In the genomic region with DNA sequence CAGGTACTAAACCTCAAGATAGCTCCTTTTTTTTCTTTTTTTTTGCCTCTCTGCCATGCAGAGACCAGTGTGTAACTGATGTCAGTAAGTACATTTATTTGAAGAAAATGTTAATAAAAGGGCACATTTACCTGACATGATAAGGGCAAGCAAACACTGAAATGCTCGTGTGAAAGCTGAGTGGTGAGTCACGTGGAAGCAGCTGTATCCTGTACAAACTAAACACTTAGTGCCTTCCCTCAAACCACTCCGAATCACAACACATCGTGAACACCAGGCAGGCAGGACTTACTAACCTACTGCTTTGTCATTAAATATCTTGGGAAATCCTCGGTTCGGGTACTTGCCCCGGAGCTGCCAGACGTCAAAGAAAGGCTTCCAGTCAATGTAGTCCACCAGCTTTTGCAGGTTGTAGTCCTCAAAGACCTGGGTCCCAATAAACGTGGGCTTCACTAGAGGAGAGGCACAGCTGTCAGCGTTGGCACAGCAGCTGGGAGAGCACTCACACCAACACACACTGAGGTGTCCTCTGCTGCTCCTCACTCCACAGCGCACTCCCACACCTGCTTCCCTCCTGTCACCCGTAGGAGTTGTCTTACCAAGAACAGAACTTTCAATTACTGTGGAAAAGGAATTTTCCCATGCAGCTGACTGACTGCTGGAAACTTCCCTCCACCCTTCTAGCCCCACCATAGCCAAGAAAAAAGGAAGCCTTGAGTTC, we compare ENCODE assay signal across 15 mouse cellular contexts.
DNase-seq lines count a peak whose midpoint lies in the region; ATAC-seq lines count a peak whose summit lies in the region.
"Had no signal": no experiment of that assay in that cellular context is flagged by ENCODE, and none has a peak within 500 bp of the region (broad histone marks: within the 10 kb centered on the region; RNA-seq: fewer than 3 reads in every experiment).

No protein-coding gene starts in this region.

- no peak overlapping the region for H3K4me3 ChIP-seq in heart, embryonic 15.5 days
- H3K4me3 ChIP-seq: forebrain, embryonic 12.5 days; midbrain, embryonic 15.5 days; neural tube, embryonic 15.5 days had no signal

- H3K27me3 ChIP-seq in heart, embryonic 15.5 days: no peaks in the 10 kb centered on the region
- H3K27me3 ChIP-seq: forebrain, embryonic 12.5 days; midbrain, embryonic 15.5 days; neural tube, embryonic 15.5 days had no signal

- intact Hi-C loops in left cerebral cortex, postnatal 25 days (cut with DNase I): loop anchor here (1.0 kb wide), 1 partner anchor 29 kb away; no protein-coding TSS in a partner anchor

- no peaks in the 10 kb centered on the region for H3K9me3 ChIP-seq in heart, embryonic 15.5 days (replicated peaks)
- H3K9me3 ChIP-seq: forebrain, embryonic 12.5 days; midbrain, embryonic 15.5 days; neural tube, embryonic 15.5 days had no signal

- H3K9ac ChIP-seq in heart, embryonic 15.5 days: no peak overlapping the region
- H3K9ac ChIP-seq: forebrain, embryonic 12.5 days; hindbrain, embryonic 14.5 days; midbrain, embryonic 15.5 days; neural tube, embryonic 15.5 days had no signal

- no peak for ATAC-seq in heart, embryonic 15.5 days (replicated peaks; ENCODE audit: insufficient number of reproducible peaks, insufficient read depth, low FRiP score, low read depth)
- no peak for ATAC-seq in megakaryocyte, adult 5-6 weeks (ENCODE audit: poor library complexity, severe bottlenecking)
- ATAC-seq: midbrain, embryonic 15.5 days had no signal

- peak overlapping the region; percentile 95; the same call in 1 of the 2 replicates for H3K27ac ChIP-seq in heart, embryonic 15.5 days
- H3K27ac ChIP-seq: forebrain, embryonic 12.5 days; hindbrain, embryonic 14.5 days; midbrain, embryonic 15.5 days; neural tube, embryonic 15.5 days had no signal

- WGBS in heart, embryonic 15.5 days: 82% methylated on average over 12 of the region's 12 CpGs

- H3K4me1 ChIP-seq in heart, embryonic 15.5 days (replicated peaks): peaks cover 20% of the 10 kb centered on the region
- H3K4me1 ChIP-seq: forebrain, embryonic 12.5 days; midbrain, embryonic 15.5 days; neural tube, embryonic 15.5 days had no signal

- no peak for DNase-seq in heart, adult 18-20 months
- peak; percentile 62 to 66 for DNase-seq in right cerebral cortex, adult 2 months (ENCODE audit: low spot score in 2 of 2)
- DNase-seq in right cerebral cortex, postnatal 14 days: no peak
- DNase-seq in left cerebral cortex, postnatal 25 days (ENCODE audit: low spot score in 2 of 2): peak; percentile 46 to 87
- peak; percentile 72 for DNase-seq in telencephalon, adult 2 months (ENCODE audit: low read depth, low spot score)
- DNase-seq: lung, adult 18-20 months; lung, postnatal 14 days; thymus, postnatal 14 days had no signal

- peaks cover 50% of the 10 kb centered on the region for H3K36me3 ChIP-seq in heart, embryonic 15.5 days
- H3K36me3 ChIP-seq: midbrain, embryonic 15.5 days had no signal

- H3K4me2 ChIP-seq in heart, embryonic 15.5 days: no peak overlapping the region
- H3K4me2 ChIP-seq: forebrain, embryonic 12.5 days; hindbrain, embryonic 14.5 days; liver, embryonic 11.5 days; midbrain, embryonic 15.5 days; neural tube, embryonic 15.5 days had no signal

Comparison
In these comparisons a context has a peak if more than half of its experiments do, and no peak if none do; other contexts are left out.
1. DNase-seq: peak in right cerebral cortex, adult 2 months (2 of 2), left cerebral cortex, postnatal 25 days (2 of 2) and telencephalon, adult 2 months (single experiment); none in heart, adult 18-20 months (0 of 2) and right cerebral cortex, postnatal 14 days (single experiment).